Mouse (Mus musculus): Measurements from ENCODE around the gene Fbxl19. TPM values are rescaled to one million over a fixed set of nuclear protein-coding genes. Genes with fewer than 3 reads are reported as not detected.

Fbxl19 gene
- polyA plus RNA-seq, 1 experiment from 2014 or later, result 10.7 TPM

GRCm38 (mm10) chr7:127708207-127709078, 35.9 kb upstream of the Fbxl19 start, which contains the start of gene Bcl7c:
Gene Bcl7c (minus strand): TSS chr7:127708933.
- Histone ChIP-seq H3K36me3 (ENCODE audit: control insufficient read depth, insufficient read depth, low read length) (0 out of 2 replicates have a peak, but pooled peaks cover 4% of the 10 kb centered on the region), H3K27me3 (ENCODE audit: control insufficient read depth, insufficient read depth, low read length) (no peaks in the 10 kb centered on the region), H3K4me1 (replicated peaks; ENCODE audit: control insufficient read depth, insufficient read depth, low read length) (peaks cover 13% of the 10 kb centered on the region), H3K4me3 (ENCODE audit: low read depth, low read length) (peak within 1 kb of the TSS; percentile 75), H3K9me3 (ENCODE audit: control insufficient read depth, low read length) (no peaks in the 10 kb centered on the region), H3K9ac (ENCODE audit: low read depth, low read length) (peak within 1 kb of the TSS; percentile 79), H3K27ac (ENCODE audit: low read depth, low read length) (peak within 1 kb of the TSS; percentile 97), H3K4me2 (replicated peaks; ENCODE audit: low read depth, low read length) (peak within 1 kb of the TSS; percentile 72)
- under 1% methylated on average over 63 of the region's 90 CpGs for WGBS
- DNase-seq (ENCODE audit: low spot score) (peak; percentile 91), ATAC-seq (ENCODE audit: low FRiP score) (peak; percentile 89)

- Histone ChIP-seq H3K36me3 (ENCODE audit: control insufficient read depth, insufficient read depth, low read length) (0 out of 2 replicates have a peak, but pooled peaks cover 4% of the 10 kb centered on the region), H3K4me1 (replicated peaks; ENCODE audit: control insufficient read depth, insufficient read depth, low read length) (peaks cover 13% of the 10 kb centered on the region), H3K9ac (ENCODE audit: low read depth, low read length) (peak overlapping the region; percentile 79; the same call in 1 of the 2 replicates), H3K4me3 (ENCODE audit: low read depth, low read length) (peak overlapping the region; percentile 75), H3K9me3 (ENCODE audit: control insufficient read depth, low read length) (no peaks in the 10 kb centered on the region), H3K27ac (ENCODE audit: low read depth, low read length) (no peak overlapping the region; the same call in 1 of the 2 replicates), H3K27me3 (ENCODE audit: control insufficient read depth, insufficient read depth, low read length) (no peaks in the 10 kb centered on the region), H3K4me2 (replicated peaks; ENCODE audit: low read depth, low read length) (peak overlapping the region; percentile 72)
- no peak for ATAC-seq (ENCODE audit: low FRiP score)
- 83% methylated on average over 5 of the region's 5 CpGs for WGBS
- DNase-seq (ENCODE audit: low spot score), result no peak
Measured at GRCm38 (mm10) chr7:127709261-127709979, 34.9 kb upstream of the Fbxl19 start.

GRCm38 (mm10) chr7:127711031-127711430, 33.3 kb upstream of the Fbxl19 start:
- Histone ChIP-seq H3K4me2 (replicated peaks; ENCODE audit: low read depth, low read length) (no peak overlapping the region), H3K36me3 (ENCODE audit: control insufficient read depth, insufficient read depth, low read length) (0 out of 2 replicates have a peak, but pooled peaks cover 2% of the 10 kb centered on the region), H3K4me1 (replicated peaks; ENCODE audit: control insufficient read depth, insufficient read depth, low read length) (peaks cover 13% of the 10 kb centered on the region), H3K9me3 (ENCODE audit: control insufficient read depth, low read length) (no peaks in the 10 kb centered on the region), H3K27me3 (ENCODE audit: control insufficient read depth, insufficient read depth, low read length) (no peaks in the 10 kb centered on the region), H3K27ac (ENCODE audit: low read depth, low read length) (no peak overlapping the region), H3K4me3 (ENCODE audit: low read depth, low read length) (no peak overlapping the region), H3K9ac (ENCODE audit: low read depth, low read length) (no peak overlapping the region)
- WGBS, result 92% methylated on average over 3 of the region's 3 CpGs
- ATAC-seq (ENCODE audit: low FRiP score) (no peak), DNase-seq (ENCODE audit: low spot score) (no peak)

GRCm38 (mm10) chr7:127711456-127711855, 32.9 kb upstream of the Fbxl19 start:
- Histone ChIP-seq H3K9me3 (ENCODE audit: control insufficient read depth, low read length) (no peaks in the 10 kb centered on the region), H3K27me3 (ENCODE audit: control insufficient read depth, insufficient read depth, low read length) (no peaks in the 10 kb centered on the region), H3K4me3 (ENCODE audit: low read depth, low read length) (no peak overlapping the region), H3K4me1 (replicated peaks; ENCODE audit: control insufficient read depth, insufficient read depth, low read length) (peaks cover 13% of the 10 kb centered on the region), H3K36me3 (ENCODE audit: control insufficient read depth, insufficient read depth, low read length) (no peaks in the 10 kb centered on the region), H3K4me2 (replicated peaks; ENCODE audit: low read depth, low read length) (no peak overlapping the region), H3K27ac (ENCODE audit: low read depth, low read length) (no peak overlapping the region), H3K9ac (ENCODE audit: low read depth, low read length) (no peak overlapping the region)
- DNase-seq (ENCODE audit: low spot score), result no peak
- WGBS, result 77% methylated on average over 3 of the region's 3 CpGs
- no peak for ATAC-seq (ENCODE audit: low FRiP score)

GRCm38 (mm10) chr7:127712461-127713385, 31.6 kb upstream of the Fbxl19 start, which contains the start of gene Ctf1:
Gene Ctf1 (plus strand): TSS chr7:127712736.
- H3K36me3 ChIP-seq (ENCODE audit: control insufficient read depth, insufficient read depth, low read length), result no peaks in the 10 kb centered on the region
- peak within 1 kb of the TSS; percentile 56 for H3K4me2 ChIP-seq (replicated peaks; ENCODE audit: low read depth, low read length)
- DNase-seq (ENCODE audit: low spot score) (peak; percentile 86), ATAC-seq (ENCODE audit: low FRiP score) (peak; percentile 53)
- H3K27ac ChIP-seq (ENCODE audit: low read depth, low read length), result peak within 1 kb of the TSS; percentile 58; the same call in 1 of the 2 replicates
- no peaks in the 10 kb centered on the region for H3K9me3 ChIP-seq (ENCODE audit: control insufficient read depth, low read length)
- H3K4me3 ChIP-seq (ENCODE audit: low read depth, low read length), result peak within 1 kb of the TSS; percentile 28
- H3K27me3 ChIP-seq (ENCODE audit: control insufficient read depth, insufficient read depth, low read length), result peaks cover 2% of the 10 kb centered on the region; the same call in 1 of the 2 replicates
- peaks cover 10% of the 10 kb centered on the region for H3K4me1 ChIP-seq (replicated peaks; ENCODE audit: control insufficient read depth, insufficient read depth, low read length)
- WGBS, result 2% methylated on average over 27 of the region's 28 CpGs
- H3K9ac ChIP-seq (ENCODE audit: low read depth, low read length), result peak within 1 kb of the TSS; percentile 49

- H3K4me1 ChIP-seq (replicated peaks; ENCODE audit: control insufficient read depth, insufficient read depth, low read length), result peaks cover 9% of the 10 kb centered on the region
- WGBS, result 87% methylated on average over 4 of the region's 4 CpGs
- H3K4me2 ChIP-seq (replicated peaks; ENCODE audit: low read depth, low read length), result no peak overlapping the region
- no peak overlapping the region for H3K9ac ChIP-seq (ENCODE audit: low read depth, low read length)
- peaks cover 2% of the 10 kb centered on the region; the same call in 1 of the 2 replicates for H3K27me3 ChIP-seq (ENCODE audit: control insufficient read depth, insufficient read depth, low read length)
- no peak overlapping the region for H3K4me3 ChIP-seq (ENCODE audit: low read depth, low read length)
- H3K36me3 ChIP-seq (ENCODE audit: control insufficient read depth, insufficient read depth, low read length), result no peaks in the 10 kb centered on the region
- no peaks in the 10 kb centered on the region for H3K9me3 ChIP-seq (ENCODE audit: control insufficient read depth, low read length)
- no peak overlapping the region for H3K27ac ChIP-seq (ENCODE audit: low read depth, low read length)
- DNase-seq (ENCODE audit: low spot score), result no peak
- ATAC-seq (ENCODE audit: low FRiP score), result no peak
Measured at GRCm38 (mm10) chr7:127714816-127715215, 29.5 kb upstream of the Fbxl19 start.

- ATAC-seq (ENCODE audit: low FRiP score) (peak; percentile 62), DNase-seq (ENCODE audit: low spot score) (peak; percentile 78)
- no peaks in the 10 kb centered on the region for H3K36me3 ChIP-seq (ENCODE audit: control insufficient read depth, insufficient read depth, low read length)
- H3K9ac ChIP-seq (ENCODE audit: low read depth, low read length), result peak overlapping the region; percentile 54; the same call in 1 of the 2 replicates
- H3K9me3 ChIP-seq (ENCODE audit: control insufficient read depth, low read length), result no peaks in the 10 kb centered on the region
- WGBS, result 1% methylated on average over 39 of the region's 41 CpGs
- H3K27ac ChIP-seq (ENCODE audit: low read depth, low read length), result no peak overlapping the region
- peak overlapping the region; percentile 62 for H3K4me2 ChIP-seq (replicated peaks; ENCODE audit: low read depth, low read length)
- H3K27me3 ChIP-seq (ENCODE audit: control insufficient read depth, insufficient read depth, low read length), result peaks cover 2% of the 10 kb centered on the region; the same call in 1 of the 2 replicates
- peak overlapping the region; percentile 29 for H3K4me3 ChIP-seq (ENCODE audit: low read depth, low read length)
- peaks cover 9% of the 10 kb centered on the region for H3K4me1 ChIP-seq (replicated peaks; ENCODE audit: control insufficient read depth, insufficient read depth, low read length)
Measured at GRCm38 (mm10) chr7:127716992-127717391, 27.4 kb upstream of the Fbxl19 start.

GRCm38 (mm10) chr7:127718339-127718738, 26.0 kb upstream of the Fbxl19 start:
- Histone ChIP-seq H3K9me3 (ENCODE audit: control insufficient read depth, low read length) (no peaks in the 10 kb centered on the region), H3K36me3 (ENCODE audit: control insufficient read depth, insufficient read depth, low read length) (no peaks in the 10 kb centered on the region), H3K4me1 (replicated peaks; ENCODE audit: control insufficient read depth, insufficient read depth, low read length) (peaks cover 3% of the 10 kb centered on the region; the same call in 1 of the 2 replicates), H3K4me2 (replicated peaks; ENCODE audit: low read depth, low read length) (no peak overlapping the region), H3K4me3 (ENCODE audit: low read depth, low read length) (no peak overlapping the region), H3K27me3 (ENCODE audit: control insufficient read depth, insufficient read depth, low read length) (peaks cover 2% of the 10 kb centered on the region; the same call in 1 of the 2 replicates), H3K27ac (ENCODE audit: low read depth, low read length) (no peak overlapping the region), H3K9ac (ENCODE audit: low read depth, low read length) (no peak overlapping the region)
- DNase-seq (ENCODE audit: low spot score) (no peak), ATAC-seq (ENCODE audit: low FRiP score) (no peak)
- WGBS, result 89% methylated on average over 6 of the region's 6 CpGs

All from hindbrain, embryonic 11.5 days (tissue).